Mouse (Mus musculus): ENCODE measurements around the gene Aldh1a2. TPM values are rescaled to one million over a fixed set of nuclear protein-coding genes. Genes with fewer than 3 reads are reported as not detected.

The Aldh1a2 gene
- total RNA-seq, 2 experiments from 2014 or later = not detected

DNA sequence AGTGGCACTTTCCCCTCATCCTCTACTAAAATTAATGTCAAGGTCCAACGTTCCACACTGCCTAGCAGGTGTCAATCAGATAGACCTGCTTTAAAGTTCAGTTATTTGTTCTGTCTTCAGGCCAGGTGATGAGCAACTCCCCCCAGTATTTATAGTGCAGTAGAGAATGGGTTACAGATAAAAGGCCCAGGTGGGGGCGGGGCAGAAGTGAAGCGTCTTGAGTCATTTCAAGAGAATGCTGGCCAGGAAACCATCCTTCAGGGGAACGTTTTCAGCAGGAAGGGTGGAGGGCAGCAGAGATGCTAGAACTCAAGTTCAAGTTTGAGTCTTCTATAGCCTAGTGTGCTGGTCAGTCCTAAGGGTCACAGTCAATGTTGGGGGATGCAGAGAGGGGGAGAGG lies 121.1 kb downstream of the Aldh1a2 start:
- ATAC-seq (replicated peaks; ENCODE audit: low FRiP score, poor library complexity, severe bottlenecking) = no peak

DNA sequence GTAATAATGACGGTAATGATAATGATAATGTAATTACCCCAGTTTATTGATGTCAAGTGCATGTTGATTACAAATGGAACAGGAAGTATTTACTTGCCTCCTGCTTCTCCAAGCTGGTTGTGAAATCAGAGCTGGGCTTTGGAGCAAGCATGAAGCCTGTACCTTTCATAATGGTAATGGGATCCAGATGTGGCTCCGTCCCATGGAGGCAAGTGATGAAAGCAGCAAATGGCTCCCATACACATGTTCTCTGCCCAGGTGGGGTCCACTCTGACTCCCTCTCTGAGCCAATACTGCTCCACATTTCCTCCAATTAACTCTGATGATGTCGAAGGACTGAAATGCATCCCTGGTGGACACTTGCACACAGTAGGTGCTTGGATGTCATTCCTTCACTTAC lies 121.8 kb downstream of the Aldh1a2 start:
- ATAC-seq (replicated peaks; ENCODE audit: low FRiP score, poor library complexity, severe bottlenecking) = no peak

DNA sequence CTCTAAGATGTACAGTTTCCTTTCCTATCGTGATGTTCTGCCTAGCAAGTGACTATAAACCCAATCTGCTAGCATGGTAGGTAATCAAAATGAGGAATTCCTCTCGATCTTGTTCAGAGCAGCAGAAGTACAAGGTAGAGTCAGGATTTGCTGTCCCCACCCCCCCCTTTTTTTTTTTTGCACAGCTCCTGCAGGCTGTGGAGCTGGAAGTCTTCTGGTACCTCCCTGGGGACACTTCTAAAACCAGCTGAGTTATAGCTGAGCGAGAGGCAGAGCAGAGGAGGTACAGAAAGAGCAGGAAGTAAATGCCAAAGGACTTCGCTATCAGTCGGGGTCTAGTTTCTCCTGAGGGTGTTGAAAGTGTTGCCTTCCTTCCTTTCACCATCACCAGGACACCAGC lies 124.5 kb downstream of the Aldh1a2 start:
- no peak for ATAC-seq (replicated peaks; ENCODE audit: low FRiP score, poor library complexity, severe bottlenecking)

Other genes with a start within 250 kb of the Aldh1a2 start
- gene Aqp9, start 47.1 kb upstream of the Aldh1a2 start, total RNA-seq (2015; ENCODE audit: low replicate concordance) = 128 and 166 TPM in 2 replicates
- gene Aqp9, start 47.1 kb upstream of the Aldh1a2 start, total RNA-seq (2017; ENCODE audit: low replicate concordance) = 163 and 167 TPM in 2 replicates

Data from erythroblast, adult 5-6 weeks (primary cell).